Mouse (Mus musculus) bone marrow macrophage, adult 2 months (primary cell): ENCODE measurements at regions not wholly inside any gene's neighbourhood (a gene's known extent, or its start where the extent isn't known, plus 50 kb on each side); places are given as distances from the start of the nearest gene placed in this dataset.

ENCODE experiments used
- CTCF ChIP-seq: IDR thresholded peaks from 2 replicates; pipeline ENCODE4 v1.5.1; 2012; ENCODE audit warnings: low read depth, mild to moderate bottlenecking, low read length, moderate library complexity
- POLR2A ChIP-seq: IDR thresholded peaks from 2 replicates; pipeline ENCODE4 v1.6.1; 2012; ENCODE audit warnings: mild to moderate bottlenecking, low read depth, low read length, borderline replicate concordance

DNA sequence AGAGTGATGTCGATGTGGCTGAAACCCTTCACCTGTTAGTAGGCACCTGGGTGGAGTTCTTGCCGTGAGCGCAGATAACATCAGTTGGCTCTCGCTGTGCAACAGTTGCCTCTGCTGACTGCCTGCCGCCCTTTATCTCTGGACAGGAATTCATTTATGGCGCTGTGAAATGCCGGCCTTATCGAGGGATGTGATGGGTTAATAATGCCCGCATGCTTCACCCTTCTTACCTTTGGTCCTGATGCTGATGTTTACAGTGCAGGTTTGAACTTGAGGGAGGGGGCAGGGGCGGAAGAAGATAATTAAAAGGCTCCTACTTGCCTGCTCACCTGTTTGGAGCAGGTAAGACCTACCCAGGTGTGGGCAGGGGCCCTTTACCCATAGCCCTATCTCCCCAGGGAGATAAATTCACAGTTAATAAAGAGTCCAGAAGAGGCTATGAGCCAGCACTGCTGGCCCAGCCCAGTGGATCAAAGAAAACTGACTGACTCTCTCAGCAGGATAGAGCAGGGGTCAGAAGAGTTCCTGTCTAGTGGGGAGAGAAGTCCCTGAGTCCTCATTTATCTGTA is 509.4 kb downstream of the Med13l start:
- TF ChIP-seq CTCF (no peak), POLR2A (no peak)
